Mouse (Mus musculus) heart, embryonic 11.5 days (tissue): ENCODE measurements around the gene Klrg1. TPM values are rescaled to one million over a fixed set of nuclear protein-coding genes. Genes with fewer than 3 reads are reported as not detected.

ENCODE experiments used
- ATAC-seq: fragments of 200-750 bp; cut with Nextera tagmentation; replicated peaks from 2 replicates; pipeline ENCODE4 v1.8.0; 2017; ENCODE audit warnings: moderate library complexity; ENCODE audit not compliant: insufficient number of reproducible peaks, low FRiP score, low TSS enrichment
- H3K27ac ChIP-seq: fragments of 300-500 bp; sonication (generic); 2 replicates; pipeline ENCODE4 v1.5.1; 2014; ENCODE audit warnings: mild to moderate bottlenecking, low read depth, low read length
- H3K27me3 ChIP-seq: fragments of 300-500 bp; sonication (generic); 2 replicates; pipeline ENCODE4 v1.6.1; 2014; ENCODE audit warnings: mild to moderate bottlenecking, low read length, mixed read lengths; ENCODE audit not compliant: control insufficient read depth, insufficient read depth
- H3K36me3 ChIP-seq: fragments of 300-500 bp; sonication (generic); 2 replicates; pipeline ENCODE4 v1.6.1; 2014; ENCODE audit warnings: mild to moderate bottlenecking, low read length, moderate library complexity, mixed read lengths; ENCODE audit not compliant: control insufficient read depth, insufficient read depth
- H3K4me1 ChIP-seq: fragments of 300-500 bp; sonication (generic); 2 replicates; pipeline ENCODE4 v1.6.1; 2014; ENCODE audit warnings: low read length; ENCODE audit not compliant: control insufficient read depth, insufficient read depth
- H3K4me2 ChIP-seq: fragments of 300-500 bp; sonication (generic); 2 replicates; pipeline ENCODE4 v1.6.1; 2014; ENCODE audit warnings: mild to moderate bottlenecking, moderate library complexity
- H3K4me3 ChIP-seq: fragments of 300-500 bp; sonication (generic); 2 replicates; pipeline ENCODE4 v1.5.1; 2014; ENCODE audit warnings: low read depth, low read length
- H3K9ac ChIP-seq: fragments of 300-500 bp; sonication (generic); 2 replicates; pipeline ENCODE4 v1.6.1; 2014; ENCODE audit warnings: mild to moderate bottlenecking, low read depth, low read length, moderate library complexity
- H3K9me3 ChIP-seq: fragments of 300-500 bp; sonication (generic); replicated peaks from 2 replicates; pipeline ENCODE4 v1.6.1; 2016; ENCODE audit warnings: low read length; ENCODE audit not compliant: control insufficient read depth
- WGBS: fragments of 180-500 bp; shearing (Covaris S2); extraction: QIAGEN DNeasy Blood & Tissue Kit; methylation state at CpG from one replicate; pipeline ENCODE4 v1.1.7; 2014; ENCODE audit not compliant: insufficient replicate concordance; 5-methylcytosine and 5-hydroxymethylcytosine counted together
- polyA plus RNA-seq: library from polyadenylated mRNA; unstranded; fragments of >200 nt; fragmentation: Nextera tagmentation; extraction: Ambion mirVana; gene quantifications from 2 replicates; pipeline ENCODE4 v1.2.1, GENCODE M21; 2014

Gene Klrg1
- polyA plus RNA-seq, 1 experiment from 2014 or later: not detected

- Histone ChIP-seq H3K4me1 (no peaks in the 10 kb centered on the region), H3K9ac (no peak overlapping the region), H3K4me2 (no peak overlapping the region), H3K9me3 (no peaks in the 10 kb centered on the region), H3K27ac (no peak overlapping the region), H3K4me3 (no peak overlapping the region), H3K36me3 (no peaks in the 10 kb centered on the region), H3K27me3 (no peaks in the 10 kb centered on the region)
- 69% methylated on average over 1 of the region's 1 CpGs for WGBS
- ATAC-seq: no peak
Observed at GRCm38 (mm10) chr6:122289313-122289712, 6.6 kb upstream of the Klrg1 start.

DNA sequence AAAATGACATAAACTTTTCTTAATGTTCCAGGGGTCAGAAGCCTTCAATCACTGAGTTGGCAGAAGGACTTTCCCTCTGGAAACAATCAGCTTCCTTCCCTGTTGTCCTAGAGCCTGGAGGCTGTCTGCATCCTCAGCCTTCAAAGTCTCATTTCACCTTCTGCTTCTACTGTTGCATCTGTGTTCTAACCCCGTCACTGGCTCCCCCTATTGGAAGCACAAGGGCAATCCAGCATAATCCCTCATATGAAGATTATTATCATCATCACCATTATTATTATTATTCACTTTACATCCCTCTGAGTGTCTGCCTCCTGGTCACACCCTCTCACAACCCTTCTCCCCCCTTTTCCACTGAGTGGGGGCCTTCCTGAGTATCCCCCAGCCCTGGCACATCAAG lies 5.6 kb upstream of the Klrg1 start:
- Histone ChIP-seq H3K36me3 (no peaks in the 10 kb centered on the region), H3K9me3 (no peaks in the 10 kb centered on the region), H3K27ac (no peak overlapping the region), H3K4me3 (no peak overlapping the region), H3K9ac (no peak overlapping the region), H3K27me3 (no peaks in the 10 kb centered on the region), H3K4me1 (no peaks in the 10 kb centered on the region), H3K4me2 (no peak overlapping the region)
- 43% methylated on average over 1 of the region's 1 CpGs for WGBS
- ATAC-seq: no peak

GRCm38 (mm10) chr6:122284823-122285222 lies 2.1 kb upstream of the Klrg1 start:
- H3K4me2 ChIP-seq: no peak overlapping the region
- H3K9me3 ChIP-seq: no peaks in the 10 kb centered on the region
- no peak overlapping the region for H3K4me3 ChIP-seq
- no peaks in the 10 kb centered on the region for H3K27me3 ChIP-seq
- H3K36me3 ChIP-seq: no peaks in the 10 kb centered on the region
- H3K27ac ChIP-seq: no peak overlapping the region
- ATAC-seq: no peak
- no peaks in the 10 kb centered on the region for H3K4me1 ChIP-seq
- WGBS: 58% methylated on average over 1 of the region's 1 CpGs
- no peak overlapping the region for H3K9ac ChIP-seq

DNA sequence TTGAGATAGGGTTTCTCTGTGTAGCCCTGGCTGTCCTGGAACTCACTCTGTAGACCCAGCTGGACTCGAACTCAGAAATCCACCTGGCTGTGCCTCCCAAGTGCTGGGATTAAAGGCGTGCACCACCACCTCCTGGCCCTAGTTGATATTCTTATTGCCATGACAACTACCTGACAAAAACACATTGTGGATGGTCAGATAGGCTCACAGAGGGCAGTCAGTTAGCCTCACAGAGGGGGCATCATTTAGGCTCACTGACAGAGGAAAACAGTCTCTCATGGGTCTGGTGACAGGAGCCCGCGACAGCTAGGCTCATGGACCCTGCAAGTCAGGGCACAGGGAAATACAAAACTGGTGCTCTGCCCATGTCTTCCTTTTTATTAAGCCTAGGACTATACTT lies 1.6 kb upstream of the Klrg1 start:
- Histone ChIP-seq H3K36me3 (no peaks in the 10 kb centered on the region), H3K27ac (no peak overlapping the region), H3K9ac (no peak overlapping the region), H3K4me2 (no peak overlapping the region), H3K4me1 (no peaks in the 10 kb centered on the region), H3K27me3 (no peaks in the 10 kb centered on the region), H3K4me3 (no peak overlapping the region), H3K9me3 (no peaks in the 10 kb centered on the region)
- WGBS: 79% methylated on average over 4 of the region's 4 CpGs
- ATAC-seq: no peak

DNA sequence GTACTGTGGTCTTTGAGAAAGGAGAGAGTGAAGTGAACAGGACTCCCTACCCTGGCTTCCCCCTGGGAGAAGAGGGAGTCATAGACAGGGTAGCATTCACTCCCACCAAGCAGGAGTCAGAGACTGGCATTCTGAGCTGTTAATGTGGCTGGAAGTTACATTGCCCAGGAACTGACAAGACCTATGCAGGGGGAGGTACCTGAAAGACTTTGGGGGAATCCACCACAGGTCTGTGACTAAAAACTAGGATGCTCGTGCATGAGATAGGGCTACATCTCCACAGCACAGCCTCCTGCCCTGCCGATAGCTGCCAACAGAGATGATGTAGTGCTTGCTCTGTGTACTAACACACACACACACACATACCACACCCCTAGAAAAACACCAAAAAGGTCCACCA lies 747 bp upstream of the Klrg1 start:
- Histone ChIP-seq H3K4me3 (no peak overlapping the region), H3K9me3 (no peaks in the 10 kb centered on the region), H3K4me2 (no peak overlapping the region), H3K9ac (no peak overlapping the region), H3K27ac (no peak overlapping the region), H3K4me1 (no peaks in the 10 kb centered on the region), H3K36me3 (no peaks in the 10 kb centered on the region), H3K27me3 (no peaks in the 10 kb centered on the region)
- WGBS: 74% methylated on average over 2 of the region's 2 CpGs
- no peak for ATAC-seq

- Histone ChIP-seq H3K9me3 (no peaks in the 10 kb centered on the region), H3K4me1 (no peaks in the 10 kb centered on the region)
- 81% methylated on average over 7 of the region's 7 CpGs for WGBS
Observed at GRCm38 (mm10) chr6:122276565-122276964, 6.1 kb downstream of the Klrg1 start.

GRCm38 (mm10) chr6:122274546-122274945 lies 8.1 kb downstream of the Klrg1 start:
- no peak overlapping the region for H3K4me2 ChIP-seq
- H3K4me1 ChIP-seq: no peaks in the 10 kb centered on the region
- no peaks in the 10 kb centered on the region for H3K9me3 ChIP-seq
- 10% methylated on average over 5 of the region's 5 CpGs for WGBS
- no peaks in the 10 kb centered on the region for H3K36me3 ChIP-seq
- H3K27ac ChIP-seq: no peak overlapping the region
- no peak overlapping the region for H3K4me3 ChIP-seq
- no peak overlapping the region for H3K9ac ChIP-seq
- H3K27me3 ChIP-seq: no peaks in the 10 kb centered on the region
- no peak for ATAC-seq

More at GRCm38 (mm10) chr6:122276565-122276964, 6.1 kb downstream of the Klrg1 start:
- Histone ChIP-seq H3K27ac (no peak overlapping the region), H3K4me3 (no peak overlapping the region), H3K4me2 (no peak overlapping the region), H3K27me3 (no peaks in the 10 kb centered on the region), H3K9ac (no peak overlapping the region), H3K36me3 (no peaks in the 10 kb centered on the region)
- ATAC-seq: no peak

DNA sequence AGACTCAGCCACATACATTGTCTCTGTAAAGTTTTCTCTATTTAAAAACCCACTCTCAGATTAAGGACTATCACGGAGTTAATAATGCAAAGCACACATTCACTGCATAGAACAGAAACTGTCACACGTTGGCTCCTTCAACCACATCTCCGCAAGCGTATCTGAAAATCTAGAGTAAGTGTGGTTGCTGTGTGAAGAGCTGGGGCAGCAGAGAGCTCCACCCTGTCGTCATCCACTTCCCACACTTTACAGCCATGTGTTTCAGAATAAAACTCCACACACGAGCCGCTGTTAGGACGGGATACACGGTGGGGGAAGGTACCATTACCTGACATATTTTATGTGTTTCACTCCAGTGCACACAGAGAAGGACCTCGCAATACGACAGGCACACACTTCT lies 12.5 kb downstream of the Klrg1 start:
- Histone ChIP-seq H3K36me3 (no peaks in the 10 kb centered on the region), H3K9ac (no peak overlapping the region), H3K27me3 (no peaks in the 10 kb centered on the region), H3K4me3 (no peak overlapping the region), H3K27ac (no peak overlapping the region), H3K4me1 (no peaks in the 10 kb centered on the region), H3K4me2 (no peak overlapping the region), H3K9me3 (no peaks in the 10 kb centered on the region)
- 74% methylated on average over 11 of the region's 11 CpGs for WGBS
- ATAC-seq: no peak

- Histone ChIP-seq H3K36me3 (no peaks in the 10 kb centered on the region), H3K4me3 (no peak overlapping the region), H3K4me2 (no peak overlapping the region), H3K9me3 (no peaks in the 10 kb centered on the region), H3K27ac (no peak overlapping the region), H3K4me1 (no peaks in the 10 kb centered on the region), H3K27me3 (no peaks in the 10 kb centered on the region), H3K9ac (no peak overlapping the region)
- 77% methylated on average over 4 of the region's 4 CpGs for WGBS
- ATAC-seq: no peak
Observed at GRCm38 (mm10) chr6:122269170-122269569, 13.5 kb downstream of the Klrg1 start.
